Mouse (Mus musculus) brain, embryonic 14.5 days (tissue): ENCODE data around the gene Stk17b.

Experiments
- CTCF ChIP-seq: fragments of 200-500 bp; IDR thresholded peaks from 2 replicates; pipeline ENCODE4 v1.5.1; 2012; ENCODE audit warnings: inconsistent platforms, mild to moderate bottlenecking, moderate library complexity, borderline replicate concordance; ENCODE audit not compliant: insufficient read depth, insufficient read length; ENCODE audit errors: extremely low read depth
- POLR2A ChIP-seq: fragments of 200-500 bp; IDR thresholded peaks from 2 replicates; pipeline ENCODE4 v1.6.1; 2012; ENCODE audit warnings: mild to moderate bottlenecking, inconsistent platforms, borderline replicate concordance; ENCODE audit not compliant: poor library complexity, insufficient read depth, insufficient read length, severe bottlenecking; ENCODE audit errors: extremely low read depth

- TF ChIP-seq CTCF, result no peak
- no peak for TF ChIP-seq POLR2A
Observed at GRCm38 (mm10) chr1:53830286-53830685, 45.3 kb upstream of the Stk17b start.
